Comparison of ENCODE assay signal across 20 mouse cellular contexts in genomic region chr16:67203329-67203728, GRCm38 (mm10).
DNase-seq lines count a peak whose midpoint lies in the region; TF ChIP-seq lines count a peak whose summit lies in the region.
"Had no signal": no experiment of that assay in that cellular context is flagged by ENCODE, and none has a peak within 500 bp of the region (broad histone marks: within the 10 kb centered on the region; RNA-seq: fewer than 3 reads in every experiment).

No protein-coding gene starts in this region.

- TF ChIP-seq RAD21 in CH12.LX (IDR thresholded peaks at IDR 0.05; ENCODE audit: low read depth, low read length) (no peak), MEL (IDR thresholded peaks at IDR 0.05; ENCODE audit: low read depth, low read length) (no peak)

- H3K9me3 ChIP-seq in CH12.LX (replicated peaks; ENCODE audit: low read length) (peaks cover 30% of the 10 kb centered on the region), ES-E14 (ENCODE audit: control insufficient read depth, insufficient read depth, low read depth, low read length) (no peaks in the 10 kb centered on the region), MEL (replicated peaks; ENCODE audit: insufficient read depth, low read length) (no peaks in the 10 kb centered on the region)
- H3K9me3 ChIP-seq: G1E had no signal

- H3K36me3 ChIP-seq in CH12.LX (replicated peaks in 1 of 2; ENCODE audit: control insufficient read depth in 1 of 2, insufficient read depth in 1 of 2, low read length in 1 of 2) (no peaks in the 10 kb centered on the region), ES-E14 (ENCODE audit: control insufficient read depth, insufficient read depth, low read length, poor library complexity, severe bottlenecking) (no peaks in the 10 kb centered on the region), MEL (ENCODE audit: control insufficient read depth in 1 of 2, insufficient read depth in 2 of 2, low read length in 2 of 2) (no peaks in the 10 kb centered on the region)
- H3K36me3 ChIP-seq: G1E had no signal

- TF ChIP-seq EP300 in CH12.LX (IDR thresholded peaks at IDR 0.05; ENCODE audit: low read length) = no peak
- TF ChIP-seq EP300 in MEL (IDR thresholded peaks at IDR 0.05; ENCODE audit: low read depth in 1 of 2, low read length in 2 of 2) = no peak

- no peak overlapping the region for H3K4me3 ChIP-seq in CH12.LX (replicated peaks in 1 of 3; ENCODE audit: low read depth in 2 of 3, low read length in 2 of 3, poor library complexity in 1 of 3)
- H3K4me3 ChIP-seq in ES-E14 (ENCODE audit: insufficient read depth in 1 of 2, low read depth in 1 of 2, low read length in 2 of 2, poor library complexity in 1 of 2, severe bottlenecking in 1 of 2) = no peak overlapping the region
- H3K4me3 ChIP-seq in MEL (ENCODE audit: control insufficient read depth in 1 of 2, insufficient read depth in 1 of 2, low read depth in 2 of 2, low read length in 2 of 2) = no peak overlapping the region

- H3K27ac ChIP-seq in CH12.LX (ENCODE audit: insufficient read depth, low read depth) (no peak overlapping the region), ES-E14 (ENCODE audit: insufficient read depth, low read depth, low read length, poor library complexity, severe bottlenecking) (no peak overlapping the region), MEL (ENCODE audit: control insufficient read depth, low read depth, low read length) (no peak overlapping the region)

- no peaks in the 10 kb centered on the region for H3K79me2 ChIP-seq in CH12.LX (replicated peaks; ENCODE audit: control insufficient read depth, extremely low read depth, insufficient read depth, poor library complexity, severe bottlenecking)
- no peaks in the 10 kb centered on the region for H3K79me2 ChIP-seq in MEL (ENCODE audit: control insufficient read depth, insufficient read depth, low read length, poor library complexity)

- H3K4me1 ChIP-seq in CH12.LX (ENCODE audit: control insufficient read depth in 1 of 2, insufficient read depth in 2 of 2) = no peaks in the 10 kb centered on the region
- no peaks in the 10 kb centered on the region for H3K4me1 ChIP-seq in ES-E14 (ENCODE audit: control insufficient read depth in 2 of 2, insufficient read depth in 2 of 2, low read length in 2 of 2, poor library complexity in 1 of 2)
- no peaks in the 10 kb centered on the region for H3K4me1 ChIP-seq in MEL (ENCODE audit: control insufficient read depth in 1 of 2, insufficient read depth in 2 of 2, low read length in 2 of 2)

- no peak for TF ChIP-seq CTCF in CH12.LX (conservative IDR thresholded peaks at IDR 0.05 in 1 of 2, IDR thresholded peaks at IDR 0.05 in 1 of 2; ENCODE audit: low read depth in 2 of 2, low read length in 2 of 2)
- TF ChIP-seq CTCF in MEL (IDR thresholded peaks at IDR 0.05 in 2 of 3, conservative IDR thresholded peaks at IDR 0.05 in 1 of 3; ENCODE audit: control insufficient read depth in 1 of 3, insufficient read depth in 1 of 3, low read depth in 2 of 3, low read length in 3 of 3, poor library complexity in 1 of 3, severe bottlenecking in 1 of 3) = no peak

- H3K27me3 ChIP-seq in CH12.LX (replicated peaks) (no peaks in the 10 kb centered on the region), MEL (ENCODE audit: control insufficient read depth in 1 of 2, insufficient read depth in 2 of 2, low read length in 2 of 2) (no peaks in the 10 kb centered on the region)

- in situ Hi-C loops in CH12.LX (cut with MboI; ENCODE audit: low pct_ligation_motif_present, low pct_unique_long_range_greater_than_20kb, low sequenced_read_pairs) = no loop called here
- in situ Hi-C loops in ES-E14 (cut with MboI; ENCODE audit: low sequenced_read_pairs in 2 of 2, unreplicated experiment in 2 of 2) = no loop called here

- TF ChIP-seq POLR2A in CH12.LX (IDR thresholded peaks at IDR 0.05; ENCODE audit: low read depth, low read length) = no peak
- no peak for TF ChIP-seq POLR2A in MEL (IDR thresholded peaks at IDR 0.05; ENCODE audit: control insufficient read depth in 1 of 2, insufficient read depth in 1 of 2, low read depth in 1 of 2, low read length in 2 of 2, poor library complexity in 1 of 2)

- H3K9ac ChIP-seq in CH12.LX (ENCODE audit: insufficient read depth, low read depth) (no peak overlapping the region), ES-E14 (ENCODE audit: insufficient read depth, low read depth, low read length, poor library complexity, severe bottlenecking) (no peak overlapping the region), MEL (ENCODE audit: control insufficient read depth, low read depth, low read length, poor library complexity, severe bottlenecking) (no peak overlapping the region)

- dilution Hi-C loops in CH12.LX (cut with MboI; ENCODE audit: extremely low pct_ligation_motif_present, extremely low pct_unique_long_range_greater_than_20kb, low sequenced_read_pairs) = no loop called here

- intact Hi-C loops in gastrocnemius, postnatal 36 days (cut with DNase I) = no loop called here

- no peak overlapping the region for H3K4me2 ChIP-seq in CH12.LX (ENCODE audit: insufficient read depth, low read depth, poor library complexity, severe bottlenecking)

- DNase-seq in CH12.LX (ENCODE audit: extremely low read depth) (no peak), ES-E14 (ENCODE audit: low read depth, low spot score) (no peak), MEL (ENCODE audit: low read depth, low spot score) (no peak)
- DNase-seq in layer of hippocampus, adult 9-11 months = no peak
- no peak for DNase-seq in gastrocnemius, postnatal 36 days
- no peak for DNase-seq in kidney, postnatal 36 days
- DNase-seq: adrenal gland, adult 2 months; adrenal gland, adult 8-10 months; adrenal gland, postnatal 10 days; adrenal gland, postnatal 14 days; adrenal gland, postnatal 25 days; adrenal gland, postnatal 36 days; B cell, adult 2 months; cerebellum, adult 11 months; cerebellum, adult 11-12 months; cerebellum, adult 18-20 months; cerebellum, adult 2 months; cerebellum, adult 8-10 months; cerebellum, adult 9-10 months had no signal

TF ChIP-seq in CH12.LX, 34 proteins besides CTCF, POLR2A, EP300 and RAD21:
- no peak for TF ChIP-seq NELFE (IDR thresholded peaks at IDR 0.05; ENCODE audit: low read depth, low read length)
- peak; percentile 61; the same call in 1 of the 2 replicates for TF ChIP-seq MAFK (IDR thresholded peaks at IDR 0.05; ENCODE audit: insufficient replicate concordance, low read length)

TF ChIP-seq in ES-E14, 5 proteins besides CTCF, POLR2A, EP300 and RAD21:
- TF ChIP-seq MAFK (IDR thresholded peaks at IDR 0.05; ENCODE audit: insufficient read depth, low read depth, low read length) = peak; percentile 93
- TF ChIP-seq CHD2 (IDR thresholded peaks at IDR 0.05; ENCODE audit: low read depth, low read length) = no peak
- TF ChIP-seq HCFC1 (IDR thresholded peaks at IDR 0.05; ENCODE audit: borderline replicate concordance, insufficient read depth, low read length) = no peak
- TF ChIP-seq ZC3H11A (IDR thresholded peaks at IDR 0.05; ENCODE audit: borderline replicate concordance, low read depth, low read length) = no peak
- no peak for TF ChIP-seq ZNF384 (IDR thresholded peaks at IDR 0.05; ENCODE audit: low read depth, low read length)

TF ChIP-seq in MEL, 35 proteins besides CTCF, POLR2A, EP300 and RAD21:
- TF ChIP-seq MAFK (IDR thresholded peaks at IDR 0.05; ENCODE audit: borderline replicate concordance, low read depth, low read length) = peak; percentile 63; the same call in 1 of the 2 replicates
- no peak for TF ChIP-seq CHD1 (IDR thresholded peaks at IDR 0.05; ENCODE audit: low read depth, low read length)

Comparison
In these comparisons a context has a peak if more than half of its experiments do, and no peak if none do; other contexts are left out.
1. Of the 35 proteins assayed by ChIP-seq in both MEL and CH12.LX: peak only in MEL: none; only in CH12.LX: none; in both: MAFK; in neither: 34.